Mouse (Mus musculus): ENCODE results near the gene Lpp. TPM values are rescaled to one million over a fixed set of nuclear protein-coding genes. Genes with fewer than 3 reads are reported as not detected.

The Lpp gene
- polyA plus RNA-seq, 1 experiment from 2014 or later = 51.0 TPM

- no peak overlapping the region for H3K9ac ChIP-seq
- H3K27ac ChIP-seq = no peak overlapping the region
- no peaks in the 10 kb centered on the region for H3K27me3 ChIP-seq
- H3K4me1 ChIP-seq = no peaks in the 10 kb centered on the region
- no peaks in the 10 kb centered on the region for H3K9me3 ChIP-seq
- 70% methylated on average over 5 of the region's 5 CpGs for WGBS
- H3K4me2 ChIP-seq = no peak overlapping the region
- H3K4me3 ChIP-seq = no peak overlapping the region
- peaks cover 9% of the 10 kb centered on the region for H3K36me3 ChIP-seq
- no peak for ATAC-seq (ENCODE audit: insufficient number of reproducible peaks, low FRiP score, low TSS enrichment, low read depth)
These were observed 579.8 kb downstream of the Lpp start for GRCm38 (mm10) chr16:24973009-24973631.

GRCm38 (mm10) chr16:24977771-24978170, 584.5 kb downstream of the Lpp start:
- no peak overlapping the region for H3K27ac ChIP-seq
- WGBS = 84% methylated on average over 1 of the region's 1 CpGs
- H3K36me3 ChIP-seq = peaks cover 10% of the 10 kb centered on the region
- no peak overlapping the region for H3K4me2 ChIP-seq
- H3K9ac ChIP-seq = no peak overlapping the region
- no peaks in the 10 kb centered on the region for H3K27me3 ChIP-seq
- H3K4me3 ChIP-seq = no peak overlapping the region
- H3K4me1 ChIP-seq = no peaks in the 10 kb centered on the region; the same call in 1 of the 2 replicates
- H3K9me3 ChIP-seq = no peaks in the 10 kb centered on the region
- no peak for ATAC-seq (ENCODE audit: insufficient number of reproducible peaks, low FRiP score, low TSS enrichment, low read depth)

- H3K9ac ChIP-seq = no peak overlapping the region
- no peak overlapping the region for H3K4me3 ChIP-seq
- H3K4me1 ChIP-seq = no peaks in the 10 kb centered on the region; the same call in 1 of the 2 replicates
- no peak overlapping the region for H3K4me2 ChIP-seq
- WGBS = 78% methylated on average over 1 of the region's 1 CpGs
- ATAC-seq (ENCODE audit: insufficient number of reproducible peaks, low FRiP score, low TSS enrichment, low read depth) = no peak
- no peaks in the 10 kb centered on the region for H3K27me3 ChIP-seq
- H3K27ac ChIP-seq = no peak overlapping the region
- H3K9me3 ChIP-seq = no peaks in the 10 kb centered on the region
- peaks cover 10% of the 10 kb centered on the region for H3K36me3 ChIP-seq
These were observed 584.9 kb downstream of the Lpp start for GRCm38 (mm10) chr16:24978226-24978625.

- no peak for ATAC-seq (ENCODE audit: insufficient number of reproducible peaks, low FRiP score, low TSS enrichment, low read depth)
- Histone ChIP-seq H3K27ac (no peak overlapping the region), H3K4me3 (no peak overlapping the region), H3K9me3 (no peaks in the 10 kb centered on the region), H3K9ac (no peak overlapping the region), H3K36me3 (peaks cover 10% of the 10 kb centered on the region), H3K27me3 (no peaks in the 10 kb centered on the region), H3K4me1 (no peaks in the 10 kb centered on the region; the same call in 1 of the 2 replicates), H3K4me2 (no peak overlapping the region)
- WGBS = 94% methylated on average over 4 of the region's 4 CpGs
These were observed 586.1 kb downstream of the Lpp start for GRCm38 (mm10) chr16:24979391-24979790.

- Histone ChIP-seq H3K36me3 (peaks cover 6% of the 10 kb centered on the region), H3K27me3 (no peaks in the 10 kb centered on the region), H3K9me3 (no peaks in the 10 kb centered on the region), H3K27ac (no peak overlapping the region), H3K4me3 (no peak overlapping the region), H3K4me2 (no peak overlapping the region), H3K4me1 (no peaks in the 10 kb centered on the region; the same call in 1 of the 2 replicates), H3K9ac (no peak overlapping the region)
- ATAC-seq (ENCODE audit: insufficient number of reproducible peaks, low FRiP score, low TSS enrichment, low read depth) = no peak
- 64% methylated on average over 4 of the region's 4 CpGs for WGBS
These were observed 589.5 kb downstream of the Lpp start for GRCm38 (mm10) chr16:24982828-24983227.

- Histone ChIP-seq H3K27me3 (no peaks in the 10 kb centered on the region), H3K36me3 (no peaks in the 10 kb centered on the region), H3K9ac (no peak overlapping the region), H3K4me3 (no peak overlapping the region), H3K4me2 (no peak overlapping the region), H3K27ac (no peak overlapping the region), H3K9me3 (no peaks in the 10 kb centered on the region), H3K4me1 (no peaks in the 10 kb centered on the region)
- 85% methylated on average over 11 of the region's 11 CpGs for WGBS
- ATAC-seq (ENCODE audit: insufficient number of reproducible peaks, low FRiP score, low TSS enrichment, low read depth) = no peak
These were observed 597.0 kb downstream of the Lpp start for GRCm38 (mm10) chr16:24990331-24990730.

- Histone ChIP-seq H3K36me3 (no peaks in the 10 kb centered on the region), H3K27me3 (no peaks in the 10 kb centered on the region), H3K9ac (no peak overlapping the region), H3K4me1 (no peaks in the 10 kb centered on the region), H3K9me3 (no peaks in the 10 kb centered on the region), H3K27ac (no peak overlapping the region), H3K4me3 (no peak overlapping the region), H3K4me2 (no peak overlapping the region)
- no peak for ATAC-seq (ENCODE audit: insufficient number of reproducible peaks, low FRiP score, low TSS enrichment, low read depth)
- WGBS = 85% methylated on average over 10 of the region's 10 CpGs
These were observed 597.8 kb downstream of the Lpp start for GRCm38 (mm10) chr16:24991059-24991541.

GRCm38 (mm10) chr16:24991995-24992394, 598.7 kb downstream of the Lpp start:
- Histone ChIP-seq H3K4me1 (no peaks in the 10 kb centered on the region), H3K4me2 (no peak overlapping the region), H3K27me3 (no peaks in the 10 kb centered on the region), H3K4me3 (no peak overlapping the region), H3K9me3 (no peaks in the 10 kb centered on the region), H3K27ac (peak overlapping the region; percentile 38; the same call in 1 of the 2 replicates), H3K36me3 (no peaks in the 10 kb centered on the region), H3K9ac (no peak overlapping the region)
- WGBS = 55% methylated on average over 3 of the region's 3 CpGs
- ATAC-seq (ENCODE audit: insufficient number of reproducible peaks, low FRiP score, low TSS enrichment, low read depth) = no peak

GRCm38 (mm10) chr16:24992494-24992893, 599.2 kb downstream of the Lpp start:
- Histone ChIP-seq H3K27me3 (no peaks in the 10 kb centered on the region), H3K27ac (no peak overlapping the region), H3K9me3 (no peaks in the 10 kb centered on the region), H3K4me1 (no peaks in the 10 kb centered on the region), H3K4me3 (no peak overlapping the region), H3K4me2 (no peak overlapping the region), H3K9ac (no peak overlapping the region), H3K36me3 (no peaks in the 10 kb centered on the region)
- no peak for ATAC-seq (ENCODE audit: insufficient number of reproducible peaks, low FRiP score, low TSS enrichment, low read depth)
- WGBS = 77% methylated on average over 11 of the region's 11 CpGs

GRCm38 (mm10) chr16:25010980-25011877, 617.9 kb downstream of the Lpp start:
- ATAC-seq (ENCODE audit: insufficient number of reproducible peaks, low FRiP score, low TSS enrichment, low read depth) = no peak

GRCm38 (mm10) chr16:25012938-25013337, 619.6 kb downstream of the Lpp start:
- Histone ChIP-seq H3K27me3 (no peaks in the 10 kb centered on the region), H3K36me3 (no peaks in the 10 kb centered on the region), H3K4me1 (no peaks in the 10 kb centered on the region), H3K9ac (no peak overlapping the region), H3K27ac (no peak overlapping the region), H3K9me3 (no peaks in the 10 kb centered on the region), H3K4me2 (no peak overlapping the region), H3K4me3 (no peak overlapping the region)
- 80% methylated on average over 3 of the region's 3 CpGs for WGBS
- no peak for ATAC-seq (ENCODE audit: insufficient number of reproducible peaks, low FRiP score, low TSS enrichment, low read depth)

More at GRCm38 (mm10) chr16:25010980-25011877, 617.9 kb downstream of the Lpp start:
- Histone ChIP-seq H3K4me3 (no peak overlapping the region), H3K4me2 (no peak overlapping the region), H3K9me3 (no peaks in the 10 kb centered on the region), H3K36me3 (no peaks in the 10 kb centered on the region), H3K27ac (no peak overlapping the region), H3K27me3 (no peaks in the 10 kb centered on the region), H3K4me1 (no peaks in the 10 kb centered on the region), H3K9ac (no peak overlapping the region)
- WGBS = 69% methylated on average over 5 of the region's 5 CpGs

- no peak for ATAC-seq (ENCODE audit: insufficient number of reproducible peaks, low FRiP score, low TSS enrichment, low read depth)
- WGBS = 65% methylated on average over 4 of the region's 4 CpGs
- H3K9me3 ChIP-seq = no peaks in the 10 kb centered on the region
- no peaks in the 10 kb centered on the region for H3K27me3 ChIP-seq
- H3K9ac ChIP-seq = no peak overlapping the region
- H3K4me2 ChIP-seq = no peak overlapping the region
- H3K4me3 ChIP-seq = no peak overlapping the region
- no peaks in the 10 kb centered on the region for H3K36me3 ChIP-seq
- H3K27ac ChIP-seq = no peak overlapping the region
- H3K4me1 ChIP-seq = no peaks in the 10 kb centered on the region
These were observed 623.0 kb downstream of the Lpp start for GRCm38 (mm10) chr16:25016261-25016836.

All from limb, embryonic 15.5 days (tissue).